Mouse (Mus musculus): Measurements from ENCODE around the gene Ubqln1. TPM values are rescaled to one million over a fixed set of nuclear protein-coding genes. Genes with fewer than 3 reads are reported as not detected.

Gene Ubqln1
- 100 to 1,000 TPM; 112 to 159 TPM for total RNA-seq (2021)
- 164 and 166 TPM in 2 replicates for polyA plus RNA-seq (2012; rRNA removed)
- long read RNA-seq, transcript Ubqln1-202 (10 exons, 3,561 nt), result major isoform, 52 of 88 reads
- long read RNA-seq, transcript Ubqln1-201 (11 exons, 3,686 nt), result minor isoform, 27 of 88 reads
- long read RNA-seq, partial matches to known transcripts, result 8 of 88 reads
- long read RNA-seq, other reads (novel, unspliced or antisense), result 1 of 88 reads

DNA sequence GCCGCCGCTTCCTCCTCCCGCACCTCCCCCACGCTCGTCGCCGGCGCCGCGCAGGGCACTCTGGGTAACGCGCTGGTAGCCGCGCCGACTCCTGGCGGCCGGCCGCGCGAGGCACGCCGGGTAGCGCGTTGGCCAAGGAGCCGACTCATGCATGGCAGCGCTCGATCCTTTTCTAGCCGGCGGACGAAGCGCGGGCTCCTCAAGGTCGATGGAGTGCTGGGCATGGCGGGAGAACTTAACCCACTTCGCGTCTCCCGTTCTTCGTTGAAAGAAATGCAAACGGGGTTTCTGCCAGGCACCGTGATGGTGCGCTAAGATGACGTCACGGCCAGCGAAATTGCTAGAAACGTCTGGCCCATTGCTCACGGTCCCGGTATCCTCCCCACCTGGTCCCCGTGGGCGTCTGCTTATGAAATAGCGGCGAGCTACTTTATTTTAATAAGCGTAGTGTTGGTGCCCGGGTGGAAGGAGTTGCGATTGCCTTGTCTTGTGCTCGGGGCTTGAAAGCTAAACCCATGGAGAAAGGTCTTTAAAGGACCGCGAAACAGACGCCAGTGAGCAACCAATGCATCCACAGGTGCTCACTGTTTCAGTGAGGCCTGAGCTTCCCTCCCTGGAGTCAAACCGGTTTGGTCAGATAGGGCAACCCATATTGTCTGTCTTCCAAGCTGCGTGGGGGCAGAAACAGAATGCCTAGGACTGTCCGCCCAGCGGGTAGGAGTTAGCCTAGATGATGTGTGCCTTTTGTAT, at the start of gene Ubqln1:
TSS of gene Ubqln1 (minus strand) at position 62 of the 750 bp plus-strand sequence.
- peak; percentile 94 for DNase-seq

DNA sequence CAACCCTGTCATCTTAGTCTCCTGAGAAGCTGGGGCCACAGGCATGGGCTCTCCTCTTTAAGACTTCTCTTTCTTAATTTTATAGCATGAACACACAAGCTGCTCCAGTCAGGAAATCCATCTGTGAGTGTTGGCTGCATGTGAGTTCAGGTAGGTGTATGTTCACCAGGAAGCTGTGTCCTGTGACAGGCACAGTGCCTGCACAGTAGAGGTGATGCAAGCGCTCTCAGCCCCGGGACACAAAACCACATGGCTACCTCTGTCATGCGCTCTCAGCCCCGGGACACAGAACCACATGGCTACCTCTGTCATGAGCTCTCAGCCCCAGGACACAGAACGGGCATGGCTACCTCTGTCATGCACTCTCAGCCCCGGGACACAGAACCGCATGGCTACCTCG, 48.1 kb upstream of the Ubqln1 start:
- DNase-seq, result no peak

DNA sequence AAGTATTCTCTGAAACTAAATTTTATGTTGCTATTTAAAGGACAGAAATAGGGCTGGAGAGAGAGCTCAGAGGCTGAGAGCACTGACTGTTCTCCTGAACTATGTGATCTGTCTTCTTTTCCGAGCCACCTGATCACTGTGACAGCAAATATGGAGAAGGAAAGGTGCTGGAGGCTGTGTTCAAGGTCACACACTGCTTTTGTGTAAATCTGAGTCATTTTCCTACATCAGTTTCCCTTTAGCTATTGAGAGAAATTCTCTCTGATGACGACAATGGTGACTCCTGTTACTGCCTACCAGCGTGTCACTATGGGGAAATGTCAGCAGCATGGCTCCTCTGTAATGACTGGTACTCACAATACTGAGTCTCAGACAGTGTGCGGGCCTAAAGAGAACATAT, 46.2 kb upstream of the Ubqln1 start:
- DNase-seq, result peak; percentile 7

DNA sequence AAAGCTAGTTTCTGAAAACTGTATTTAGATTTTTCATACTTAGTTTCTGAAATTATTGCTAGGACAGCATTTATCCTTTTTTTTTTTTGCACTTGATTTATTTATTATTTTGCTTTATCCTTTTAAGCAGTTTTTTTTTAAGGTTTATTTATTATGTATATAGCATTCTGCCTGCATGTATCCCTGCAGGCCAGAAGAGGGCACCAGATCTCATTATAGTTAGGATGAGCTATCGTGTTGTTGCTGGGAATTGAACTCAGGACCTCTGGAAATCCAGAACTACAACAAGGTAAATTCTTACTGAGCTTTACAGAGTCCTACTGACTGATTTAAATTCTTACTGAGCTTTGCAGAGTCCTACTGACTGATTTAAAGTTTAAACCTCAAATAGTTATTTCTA, 37.8 kb upstream of the Ubqln1 start:
- no peak for DNase-seq

- DNase-seq, result no peak
Observed at GRCm38 (mm10) chr13:58248957-58249356, 33.5 kb upstream of the Ubqln1 start.

- DNase-seq, result no peak
Observed at GRCm38 (mm10) chr13:58236536-58236935, 21.1 kb upstream of the Ubqln1 start.

- peak; percentile 57 for DNase-seq
Observed at GRCm38 (mm10) chr13:58232611-58233010, 17.2 kb upstream of the Ubqln1 start.

DNA sequence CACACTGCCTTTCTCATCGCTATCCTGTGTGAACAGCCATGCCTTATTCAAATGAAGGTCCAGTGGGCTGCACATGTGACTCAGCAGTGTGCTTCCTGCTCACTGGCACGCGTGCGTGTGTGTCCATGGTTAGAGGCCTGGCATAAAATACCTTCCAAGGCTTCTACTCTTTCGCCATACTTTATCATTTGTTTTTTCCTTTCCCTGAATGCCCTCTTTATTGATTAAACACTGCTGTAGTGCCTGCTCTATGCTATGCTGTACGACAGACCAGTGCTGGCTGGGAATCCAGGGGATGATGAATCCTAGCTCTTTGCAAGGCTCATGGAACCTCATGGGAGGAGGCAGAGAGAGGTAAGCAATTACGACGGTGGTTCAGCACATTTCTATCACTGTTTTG, 16.6 kb upstream of the Ubqln1 start:
- no peak for DNase-seq

DNA sequence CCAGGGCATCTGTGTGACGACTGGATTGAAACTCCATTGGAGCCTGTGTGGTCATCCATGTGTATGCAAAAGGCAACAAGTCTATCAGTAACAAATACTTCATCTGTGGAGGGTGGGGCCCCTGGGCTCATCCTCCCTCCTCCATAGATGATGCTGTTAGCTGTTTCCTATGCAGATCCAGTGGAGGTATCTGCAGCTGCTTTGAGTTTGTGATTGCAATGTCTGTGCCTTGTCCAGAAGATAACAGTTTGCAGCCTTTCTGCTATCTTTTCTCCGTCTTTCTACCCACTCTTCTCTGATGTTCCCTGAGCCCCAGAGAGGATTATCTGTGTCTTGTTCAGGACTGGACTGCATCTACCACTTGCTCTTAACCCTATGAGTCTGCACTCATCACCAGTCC, 13.2 kb upstream of the Ubqln1 start:
- no peak for DNase-seq

DNA sequence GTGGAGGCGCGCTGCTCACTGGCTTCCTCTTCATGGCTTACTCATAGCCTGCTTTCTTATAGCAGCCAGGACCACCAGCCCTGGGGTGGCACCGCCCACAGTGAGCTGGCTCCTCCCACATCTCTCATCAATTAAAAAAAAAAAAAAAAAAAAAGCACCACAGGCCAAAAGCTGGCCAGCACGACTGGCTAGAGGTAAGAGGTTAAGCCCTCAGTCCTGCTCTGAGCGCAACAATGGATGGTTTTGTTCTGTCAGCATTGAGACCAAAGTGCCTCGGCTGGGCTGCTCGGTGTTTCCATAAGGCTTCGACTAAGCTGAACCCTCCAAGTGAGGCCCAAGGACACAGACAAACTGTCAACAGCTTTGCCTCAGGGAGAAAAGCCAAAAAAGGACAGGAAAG, 10.2 kb upstream of the Ubqln1 start:
- DNase-seq, result peak; percentile 21

- no peak for DNase-seq
Observed at GRCm38 (mm10) chr13:58220206-58220605, 4.8 kb upstream of the Ubqln1 start.

- no peak for DNase-seq
Observed at GRCm38 (mm10) chr13:58217536-58217935, 2.1 kb upstream of the Ubqln1 start.

- no peak for DNase-seq
Observed at GRCm38 (mm10) chr13:58216395-58216794, 942 bp upstream of the Ubqln1 start.

DNA sequence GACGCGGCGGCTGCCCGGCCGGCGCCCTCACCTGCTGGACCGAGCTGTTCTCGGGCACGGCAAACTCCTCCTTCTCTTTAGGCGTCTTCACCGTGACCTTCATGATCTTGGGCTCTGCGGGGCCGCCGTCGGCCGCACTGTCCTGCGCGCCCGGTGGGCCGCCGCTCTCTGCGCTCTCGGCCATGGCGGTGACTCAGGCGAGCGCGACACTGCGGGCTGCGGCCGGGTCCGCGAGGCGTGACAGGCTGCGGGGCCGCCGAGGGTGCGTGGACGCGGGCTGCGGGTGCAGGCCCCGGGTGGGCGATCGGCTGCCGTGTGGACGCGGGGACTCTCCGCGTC, 231 bp downstream of the Ubqln1 start:
- DNase-seq, result no peak

DNA sequence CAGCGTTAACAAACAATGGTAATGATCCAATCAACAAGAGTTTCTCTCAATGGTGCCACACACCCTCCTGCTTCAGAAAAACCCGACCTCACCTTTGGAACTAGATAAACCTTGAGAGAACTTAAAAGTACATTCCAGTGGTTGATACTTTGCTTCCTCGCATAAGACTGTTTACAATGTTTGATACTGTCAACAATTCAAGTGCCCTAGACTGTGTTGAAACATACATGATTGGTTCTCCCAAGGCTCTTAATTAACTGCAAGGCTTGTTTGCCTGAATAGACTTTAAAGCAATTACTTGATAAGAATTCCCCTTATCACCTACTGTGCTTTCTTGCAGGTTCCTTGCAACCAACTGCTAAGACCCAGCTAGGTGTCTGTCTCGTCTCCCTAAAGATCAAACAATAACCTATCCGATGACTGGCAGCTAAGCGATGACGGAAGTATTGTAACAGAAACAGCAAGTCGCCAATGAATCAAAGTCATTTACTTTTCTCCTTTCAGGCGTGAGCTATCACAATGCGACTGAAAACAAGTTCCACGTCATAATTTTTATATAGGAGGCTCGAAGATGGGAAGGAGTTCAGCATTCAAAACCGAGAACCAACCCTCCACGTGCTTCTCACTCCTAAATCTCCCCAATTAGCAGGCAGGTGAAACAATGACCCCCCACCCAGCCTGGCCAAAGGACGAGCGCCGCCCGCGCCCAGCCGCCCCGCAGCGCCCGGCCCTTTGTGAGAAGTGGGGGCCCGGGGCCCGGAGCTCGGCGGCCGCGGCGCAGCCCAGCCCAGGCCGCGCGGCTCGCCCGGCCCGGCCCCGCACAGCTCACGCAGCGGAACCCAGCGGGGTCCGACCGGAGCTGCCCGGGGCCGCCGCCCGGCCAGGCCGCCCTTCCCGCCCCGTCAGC, 854 bp downstream of the Ubqln1 start:
- peak; percentile 48 for DNase-seq

DNA sequence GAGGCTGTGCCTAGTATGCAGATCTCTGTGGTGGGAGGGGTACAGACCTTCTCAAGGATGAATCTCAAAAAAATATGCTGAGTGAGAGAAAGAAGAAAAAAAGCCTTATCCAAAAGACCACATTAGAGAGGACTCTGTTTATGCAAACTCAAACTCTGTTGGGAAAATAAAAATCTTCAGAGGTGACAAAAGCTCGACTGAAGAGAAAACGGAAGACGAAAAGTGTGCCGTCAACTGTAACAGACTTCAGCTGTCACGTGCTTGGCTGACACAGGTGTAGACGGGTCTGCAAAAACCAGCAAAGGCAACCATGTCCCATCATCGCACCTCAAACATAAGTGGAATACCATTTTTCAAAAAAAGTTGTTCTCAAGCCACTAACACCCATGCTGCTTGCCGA, 1.7 kb downstream of the Ubqln1 start:
- DNase-seq, result no peak

DNA sequence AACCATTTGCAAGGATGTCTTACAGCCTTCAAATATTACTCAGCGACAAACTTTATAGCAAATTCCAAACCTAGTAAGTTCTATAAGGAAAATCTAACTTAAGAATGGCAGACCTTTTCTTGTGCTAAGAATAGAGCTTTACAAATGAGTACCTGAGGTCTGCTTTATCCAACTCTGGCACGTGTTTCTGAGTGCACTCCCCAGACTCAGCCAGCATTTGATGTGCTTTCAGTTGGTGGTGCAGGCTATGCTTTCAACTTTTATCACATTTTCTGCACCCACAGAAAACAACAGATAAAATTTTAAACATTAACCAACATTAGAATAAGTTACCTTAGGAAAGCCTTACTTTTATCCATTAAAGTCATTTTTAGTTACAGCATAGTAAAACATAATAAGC, 2.9 kb downstream of the Ubqln1 start:
- no peak for DNase-seq

- DNase-seq, result no peak
Observed at GRCm38 (mm10) chr13:58210441-58210840, 5.0 kb downstream of the Ubqln1 start.

DNA sequence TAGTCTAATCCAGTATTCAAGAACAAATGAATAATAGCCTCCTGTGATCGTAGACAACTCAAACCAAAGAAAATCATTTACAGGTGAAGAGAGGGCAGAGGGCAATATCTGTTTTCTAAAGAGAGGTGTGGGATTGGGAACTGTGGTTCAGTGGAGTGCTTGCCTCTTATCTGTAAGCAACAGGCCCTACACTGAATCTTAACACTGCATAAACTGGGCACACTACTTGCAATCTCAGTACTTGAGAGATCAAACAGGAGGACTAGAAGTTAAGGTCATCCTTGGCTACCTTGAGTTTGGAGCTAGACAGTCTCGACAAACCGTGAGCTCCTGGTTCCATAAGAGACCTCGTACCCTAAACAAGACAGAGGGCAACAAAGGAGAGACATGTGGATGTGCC, 9.4 kb downstream of the Ubqln1 start:
- DNase-seq, result no peak

- no peak for DNase-seq
Observed at GRCm38 (mm10) chr13:58204986-58205385, 10.5 kb downstream of the Ubqln1 start.

GRCm38 (mm10) chr13:58204202-58204601, 11.3 kb downstream of the Ubqln1 start:
- no peak for DNase-seq

- DNase-seq, result no peak
Observed at GRCm38 (mm10) chr13:58202903-58203302, 12.6 kb downstream of the Ubqln1 start.

DNA sequence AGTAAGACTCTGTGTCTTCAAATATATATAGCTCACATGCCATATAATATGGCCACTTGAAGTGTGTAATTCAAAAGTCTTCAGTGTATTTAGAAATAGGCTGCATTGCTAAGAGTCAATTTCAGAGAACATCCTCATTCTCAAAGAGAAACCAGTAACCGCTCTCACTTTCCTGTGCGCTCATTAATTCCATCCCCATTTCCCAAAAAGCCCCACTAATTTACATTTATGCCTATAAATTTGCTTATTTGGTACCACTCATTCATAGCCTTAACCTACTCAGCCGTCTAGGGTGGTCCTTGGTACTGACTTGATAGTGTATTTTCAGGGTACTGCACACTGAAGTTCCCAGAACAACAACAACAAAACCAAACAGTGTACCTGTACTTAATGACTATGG, 13.5 kb downstream of the Ubqln1 start:
- no peak for DNase-seq
